Mouse (Mus musculus): ENCODE data around the gene Zwilch.
"Not testable (repeated sequence)": the region's sequence is repeated elsewhere in the genome, so short reads cannot be mapped to it uniquely, and the experiment has no call there.

The Zwilch gene

DNA sequence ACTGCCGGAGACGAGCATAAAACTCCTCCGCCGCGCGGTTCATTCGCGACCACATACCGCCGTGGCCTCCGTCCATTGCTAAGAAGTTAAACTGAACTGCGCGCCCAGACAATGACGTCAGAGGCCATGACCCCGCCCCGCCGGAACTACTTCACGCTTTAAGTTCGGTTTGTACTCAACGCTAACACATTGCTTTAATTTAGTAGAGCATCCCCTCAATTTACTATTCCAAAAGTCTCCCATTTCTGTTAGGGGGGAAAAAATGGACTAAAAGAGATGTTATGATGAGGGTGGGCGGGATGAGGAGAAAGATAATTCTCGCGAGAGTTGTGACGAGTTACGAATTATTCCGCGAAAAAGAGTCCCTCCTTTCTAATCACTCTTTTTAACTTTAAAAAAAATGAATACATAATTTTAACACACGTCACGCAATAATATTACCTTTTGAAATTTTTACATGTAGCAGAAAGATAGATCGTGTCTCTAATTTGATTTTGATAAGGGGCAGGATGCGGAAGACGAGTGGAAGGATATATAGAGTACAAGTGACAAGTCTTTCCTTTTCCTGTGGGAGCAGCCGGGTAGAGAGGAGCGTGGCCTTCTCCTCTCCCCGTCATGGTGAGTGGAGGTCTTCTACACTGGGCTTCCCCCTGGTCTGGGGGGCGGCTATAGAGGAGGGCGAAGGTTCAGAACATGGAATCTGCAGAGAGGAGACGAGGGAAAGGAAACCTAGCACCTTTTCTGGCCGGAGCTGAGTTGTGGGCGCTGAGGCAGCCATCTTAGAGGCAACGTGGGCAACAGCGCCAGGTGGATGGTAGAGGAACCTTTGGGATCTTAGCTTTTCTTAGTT, at the start of gene Zwilch, which contains the start of gene Rpl4:
Zwilch (minus strand) TSS at position 289 of the 850 bp plus-strand sequence.
Rpl4 (plus strand) TSS at position 560 of the 850 bp plus-strand sequence.
- DNase-seq (ENCODE audit: low read depth, low spot score), result peak; percentile 94

DNA sequence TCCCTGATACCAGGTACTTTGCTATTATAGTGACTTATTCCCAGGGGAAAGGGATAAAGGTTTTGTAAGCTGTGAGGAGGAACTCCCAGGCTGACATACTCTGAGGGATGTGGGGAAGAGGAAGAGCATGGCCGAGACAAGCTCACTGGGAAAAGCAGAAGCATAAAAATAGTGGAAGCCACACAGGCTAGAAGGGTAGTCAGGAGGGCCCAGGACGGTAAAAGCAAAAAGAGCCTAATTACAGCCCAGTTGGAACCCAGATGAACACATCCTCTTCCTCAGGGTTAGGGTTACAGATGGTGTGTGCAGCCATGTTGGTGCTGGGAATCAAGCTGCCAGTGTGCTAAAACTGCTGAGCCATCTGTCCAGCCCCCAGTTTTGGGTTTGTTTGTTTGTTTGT, 49.2 kb upstream of the Zwilch start:
- DNase-seq (ENCODE audit: low read depth, low spot score), result no peak

DNA sequence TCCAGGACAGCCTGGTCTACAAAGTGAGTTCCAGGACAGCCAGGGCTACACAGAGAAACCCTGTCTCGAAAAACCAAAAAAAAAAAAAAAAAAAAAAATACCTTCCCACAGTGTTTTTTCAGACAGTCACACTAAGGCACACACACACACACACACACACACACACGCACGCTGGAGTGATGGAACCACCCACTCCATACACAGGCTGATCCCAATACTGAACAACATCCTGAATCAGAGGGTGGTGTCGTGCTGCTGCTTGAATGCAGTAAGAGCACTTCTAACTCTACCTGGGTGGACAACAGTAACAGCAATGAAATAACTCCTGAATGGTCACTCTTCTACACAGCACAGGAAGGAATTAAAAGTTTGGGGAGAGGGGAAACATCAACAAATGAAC, 48.6 kb upstream of the Zwilch start:
- no peak for DNase-seq (ENCODE audit: low read depth, low spot score)

DNA sequence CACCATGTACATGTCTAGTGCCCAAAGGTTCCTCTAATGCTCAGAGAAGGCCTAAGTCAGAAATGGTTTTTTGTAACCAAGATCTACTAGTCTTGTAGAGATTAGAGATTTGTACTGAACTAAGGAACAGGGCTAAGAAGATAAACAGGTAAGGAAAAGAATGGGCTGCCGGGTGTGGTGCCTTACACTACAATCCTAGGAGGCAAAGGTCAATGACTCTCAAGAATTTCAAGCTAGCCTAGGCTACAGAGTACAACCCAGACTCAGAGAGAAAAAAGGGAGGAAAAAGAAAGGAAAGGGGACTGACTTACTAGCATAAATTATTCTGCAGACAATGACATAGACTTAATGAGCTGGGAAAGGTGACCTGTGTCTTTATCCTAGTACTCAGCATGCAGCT, 47.7 kb upstream of the Zwilch start:
- DNase-seq (ENCODE audit: low read depth, low spot score), result no peak

DNA sequence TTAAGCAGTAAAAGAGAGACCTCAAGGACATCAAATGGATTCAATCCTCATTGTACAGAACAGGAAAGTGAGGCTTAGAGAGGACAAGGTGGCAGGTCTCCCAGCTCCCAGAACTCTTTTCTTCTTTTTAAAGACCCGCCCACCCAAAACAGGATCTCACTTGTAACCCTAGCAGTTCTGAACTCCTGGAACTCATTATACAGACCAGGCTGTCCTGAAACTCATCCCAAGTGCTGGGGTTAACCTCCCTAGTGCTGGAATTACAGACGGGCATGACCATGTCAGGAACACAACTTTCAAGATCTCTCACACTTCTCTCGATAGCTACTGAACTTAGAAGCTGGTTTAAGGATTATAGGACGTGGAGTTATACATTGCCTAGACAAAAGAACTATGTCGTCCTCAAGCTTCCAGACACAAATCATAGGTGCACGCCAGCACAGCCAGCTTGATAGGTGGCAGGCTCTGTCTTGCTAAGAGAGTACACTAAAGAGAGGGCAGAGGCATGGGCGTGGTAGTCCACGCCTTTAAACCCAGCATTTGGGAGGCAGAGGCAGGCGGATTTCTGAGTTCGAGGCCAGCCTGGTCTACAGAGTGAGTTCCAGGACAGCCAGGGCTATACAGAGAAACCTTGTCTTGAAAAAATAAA, 47.0 kb upstream of the Zwilch start:
- DNase-seq (ENCODE audit: low read depth, low spot score), result no peak

DNA sequence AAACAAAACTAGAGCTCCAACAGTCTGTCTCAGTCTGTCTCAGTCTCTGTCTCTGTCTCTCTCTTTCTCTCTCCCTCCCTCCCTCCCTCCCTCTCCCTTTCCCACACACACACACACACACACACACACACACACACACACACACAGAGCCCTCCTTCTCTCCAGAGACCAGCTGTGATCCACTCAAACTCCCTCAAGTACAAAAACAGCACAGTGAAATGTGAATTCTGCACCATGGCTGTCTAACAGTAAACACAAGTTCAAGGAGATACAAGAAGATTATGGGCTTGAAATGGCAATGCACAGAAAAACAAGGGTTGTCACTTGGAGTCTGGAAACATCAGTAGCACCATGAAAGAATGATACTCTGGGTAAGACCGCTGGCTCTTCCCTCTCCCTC, 46.4 kb upstream of the Zwilch start:
- no peak for DNase-seq (ENCODE audit: low read depth, low spot score)

DNA sequence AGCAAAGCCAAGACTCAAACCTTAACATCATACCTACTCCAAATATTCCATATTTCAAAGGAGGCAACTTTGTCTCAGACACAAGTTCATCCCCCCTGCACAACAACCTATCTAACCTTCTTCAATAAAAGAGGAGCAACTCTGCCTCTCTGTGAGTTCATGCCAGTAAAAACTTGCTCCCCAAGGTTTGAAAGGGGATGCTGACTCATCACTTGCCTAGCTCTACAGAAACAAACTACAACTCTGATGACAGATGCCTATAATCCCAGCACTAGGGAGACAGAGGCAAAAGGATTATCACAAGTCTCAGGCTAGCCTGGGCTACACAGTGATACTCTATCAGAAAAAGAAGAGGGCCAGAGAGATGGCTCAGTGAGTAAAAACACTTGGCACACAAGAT, 45.0 kb upstream of the Zwilch start:
- DNase-seq (ENCODE audit: low read depth, low spot score), result no peak

DNA sequence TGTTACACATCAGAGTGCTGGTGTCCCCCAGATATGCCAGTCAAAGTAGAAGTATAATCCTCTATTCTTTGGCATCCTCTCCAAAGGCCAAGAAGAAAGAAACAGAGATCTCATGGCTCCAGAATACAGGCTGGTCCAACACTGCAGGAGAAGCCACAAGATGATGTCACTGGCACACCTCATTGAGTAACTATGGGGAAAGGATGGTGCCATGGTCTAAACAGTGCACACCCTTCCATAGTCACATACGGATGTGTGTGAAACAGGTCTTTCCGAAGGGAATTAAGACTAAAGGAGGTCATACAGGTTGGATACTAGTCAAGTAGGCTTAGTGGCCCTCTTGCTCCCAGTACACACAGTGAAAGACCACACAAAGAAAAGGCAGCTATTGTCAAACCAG, 43.7 kb upstream of the Zwilch start:
- no peak for DNase-seq (ENCODE audit: low read depth, low spot score)

DNA sequence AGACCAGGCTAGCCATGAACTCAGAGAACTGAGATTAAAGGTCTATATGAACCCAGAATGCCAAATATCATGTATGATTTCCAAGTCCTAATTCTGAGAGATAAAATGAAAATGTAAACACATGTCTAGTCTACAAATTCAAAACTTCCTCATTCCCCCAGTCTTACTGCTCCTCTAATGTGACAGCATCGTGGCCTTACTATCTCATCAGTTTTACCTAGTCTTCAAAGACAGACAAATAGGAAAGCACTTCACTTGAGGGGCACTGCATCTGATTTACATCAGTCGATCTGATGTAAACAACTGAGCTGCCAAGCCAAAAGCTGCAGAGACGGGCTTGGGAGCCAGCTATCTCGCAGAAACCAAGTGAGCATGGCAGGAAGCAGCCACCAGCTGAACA, 43.2 kb upstream of the Zwilch start:
- no peak for DNase-seq (ENCODE audit: low read depth, low spot score)

DNA sequence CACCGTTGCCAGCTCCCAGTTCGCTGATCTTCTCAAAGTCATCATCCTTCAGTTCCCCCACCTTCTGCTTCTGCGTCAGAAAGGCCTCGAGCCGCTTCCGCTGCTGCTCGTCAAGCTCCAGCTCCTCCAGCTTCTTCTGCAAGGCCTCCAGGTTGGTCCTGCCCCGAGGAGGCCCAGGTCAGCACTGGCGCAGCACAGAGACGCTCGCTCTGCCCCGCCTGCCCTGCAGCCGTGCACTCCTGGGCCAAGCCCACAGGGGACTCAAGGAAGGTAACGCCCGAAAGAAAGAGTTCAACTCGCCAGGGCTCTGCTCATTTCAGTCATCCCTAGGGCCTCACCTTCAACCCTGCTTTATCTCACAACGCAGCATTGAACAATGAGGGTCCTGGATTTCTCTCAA, 41.5 kb upstream of the Zwilch start:
- DNase-seq (ENCODE audit: low read depth, low spot score), result no peak

DNA sequence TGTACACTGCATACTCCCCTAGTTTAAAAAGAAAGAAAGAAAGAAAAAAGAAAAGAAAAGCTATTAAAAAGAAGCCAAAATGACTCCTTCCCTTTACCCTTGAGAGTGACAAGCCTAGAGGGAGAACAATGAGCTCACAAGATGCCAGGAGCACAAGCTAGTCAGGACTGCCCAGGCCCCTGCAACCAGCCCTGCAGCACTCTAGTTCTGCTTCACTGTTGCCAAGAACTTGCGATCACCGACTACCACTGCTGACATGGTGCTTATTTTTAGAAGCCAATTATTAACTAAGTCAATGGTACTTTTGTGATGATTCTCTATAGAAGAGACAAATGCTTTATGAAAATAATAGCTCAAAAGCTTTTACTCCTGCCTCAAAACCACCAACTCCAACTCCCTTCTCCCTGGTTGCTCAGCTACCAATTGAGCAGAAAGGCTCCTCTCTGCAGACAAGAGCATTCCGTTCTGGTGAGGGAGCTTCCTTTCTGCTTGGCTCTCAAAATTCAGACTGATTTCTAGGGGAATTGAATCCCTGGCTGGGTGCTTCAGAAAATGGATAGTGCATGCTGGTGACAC, 34.7 kb upstream of the Zwilch start:
- DNase-seq (ENCODE audit: low read depth, low spot score), result no peak

DNA sequence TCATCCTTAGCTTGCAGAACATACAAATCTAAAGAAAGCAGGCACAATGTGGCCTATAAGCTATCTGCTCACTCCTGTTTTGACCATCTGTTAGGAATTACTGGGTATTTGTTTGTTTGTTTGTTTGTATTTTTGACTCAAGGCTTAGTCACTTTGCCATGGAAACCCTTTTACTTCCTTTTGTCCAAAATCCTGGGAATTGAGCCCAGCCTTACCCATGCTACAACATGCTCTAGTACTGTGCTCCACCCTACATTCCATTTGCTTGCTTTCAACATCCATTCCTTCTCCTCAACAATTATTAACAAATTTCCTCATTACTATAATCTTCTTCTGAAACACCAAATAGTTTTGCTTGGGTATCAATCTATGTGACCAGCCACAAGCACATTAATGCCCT, 30.0 kb upstream of the Zwilch start:
- DNase-seq (ENCODE audit: low read depth, low spot score), result no peak

DNA sequence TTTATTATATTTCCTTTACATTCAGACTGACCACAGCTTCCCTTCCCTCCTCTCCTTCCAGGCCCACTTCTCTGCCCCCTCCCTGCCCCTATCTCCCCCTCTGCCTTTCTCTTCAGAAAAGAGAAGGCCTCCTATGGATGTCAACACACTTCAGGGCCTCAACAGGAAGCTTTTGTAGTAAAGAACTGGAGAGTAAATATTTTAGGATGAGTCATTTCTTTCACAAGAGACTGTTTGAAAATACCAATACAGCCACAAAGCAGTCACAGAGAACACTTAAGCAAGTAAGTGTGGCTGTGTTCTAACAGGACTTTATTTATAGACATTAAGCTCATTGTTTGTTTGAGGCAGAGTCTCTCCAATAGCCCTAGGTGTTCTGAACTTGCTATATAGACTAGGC, 29.4 kb upstream of the Zwilch start:
- no peak for DNase-seq (ENCODE audit: low read depth, low spot score)

DNA sequence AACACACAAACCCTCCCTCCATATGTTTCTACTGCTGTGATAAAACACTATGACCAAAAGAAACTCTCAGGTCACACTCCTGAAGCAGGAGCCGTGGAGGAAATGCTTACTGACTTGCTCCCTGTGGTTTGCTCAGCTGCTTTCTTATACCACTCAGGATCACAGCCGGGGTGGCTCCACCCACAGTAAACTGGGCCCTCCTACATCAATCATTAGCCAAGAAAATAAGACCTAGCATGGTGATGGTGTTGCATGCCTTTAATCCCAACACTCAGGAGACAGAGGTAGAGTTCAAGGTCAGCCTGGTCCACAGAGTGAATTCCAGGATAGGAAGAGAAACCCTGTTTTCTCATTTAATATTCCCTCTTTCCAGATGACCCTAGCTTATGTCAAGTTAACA, 27.0 kb upstream of the Zwilch start:
- DNase-seq (ENCODE audit: low read depth, low spot score), result no peak

DNA sequence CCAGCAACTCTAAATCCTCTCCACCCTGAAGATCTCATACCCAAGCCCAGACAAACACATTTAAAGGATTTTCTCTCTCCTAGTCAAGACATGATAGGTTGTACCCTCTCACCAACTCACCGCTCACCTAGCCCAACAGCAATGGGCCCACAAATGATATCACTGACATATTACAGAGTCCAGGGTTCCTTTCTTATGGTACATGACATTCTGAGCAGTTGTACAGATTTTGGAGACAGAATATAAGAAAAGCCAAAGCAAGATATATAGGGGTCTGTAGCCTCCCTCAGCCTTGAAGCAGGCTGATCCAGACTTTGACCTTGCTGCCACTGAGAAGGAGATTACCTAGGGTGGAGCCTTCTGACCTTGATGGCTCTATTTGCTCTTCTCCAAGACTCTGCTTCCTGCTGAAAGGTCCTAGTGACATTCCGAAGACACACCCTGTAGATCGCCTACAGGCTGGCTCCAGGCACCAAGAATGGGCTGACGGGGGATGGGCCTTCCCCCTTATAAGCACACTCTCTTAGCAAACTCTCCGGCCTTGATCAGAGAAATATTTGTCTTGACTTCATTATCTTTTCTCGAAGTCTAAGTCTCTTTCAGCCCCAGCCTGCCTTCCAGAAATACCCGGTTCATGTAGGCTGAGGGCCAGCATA, 26.0 kb upstream of the Zwilch start:
- DNase-seq (ENCODE audit: low read depth, low spot score), result not testable (repeated sequence)

DNA sequence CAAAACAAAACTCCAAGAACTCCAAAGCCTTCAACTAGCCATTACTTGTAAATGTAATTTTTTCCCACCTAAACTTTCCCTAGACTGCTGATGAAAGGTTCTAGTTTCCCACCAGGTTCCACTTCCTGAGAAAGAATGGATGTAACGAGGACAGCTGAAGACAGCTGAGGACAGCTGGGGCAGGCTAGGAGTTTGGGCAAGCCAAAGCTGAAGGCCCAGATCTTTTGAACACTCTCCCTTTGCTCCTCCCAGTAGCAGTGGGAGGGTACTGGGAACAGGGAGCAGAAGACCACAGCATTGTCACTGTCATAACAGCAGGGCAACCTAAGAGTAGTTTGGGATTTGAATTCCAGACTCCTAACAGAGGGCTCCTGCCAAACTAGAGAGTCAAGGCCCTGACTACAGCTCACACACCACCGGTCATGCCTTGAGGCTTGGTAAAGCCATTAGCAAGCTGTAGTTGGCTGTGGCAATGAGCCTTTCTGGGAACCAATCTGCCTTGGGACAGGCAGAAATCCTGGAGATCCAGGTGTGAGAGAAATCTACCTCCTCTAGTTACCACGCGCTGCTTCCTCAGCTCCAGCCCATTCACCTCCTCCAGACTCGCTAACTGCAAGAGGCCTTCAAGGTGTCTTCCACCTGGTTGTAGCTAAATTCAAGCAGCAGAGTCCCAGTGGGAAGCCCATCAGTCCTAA, 25.3 kb upstream of the Zwilch start:
- DNase-seq (ENCODE audit: low read depth, low spot score), result no peak

DNA sequence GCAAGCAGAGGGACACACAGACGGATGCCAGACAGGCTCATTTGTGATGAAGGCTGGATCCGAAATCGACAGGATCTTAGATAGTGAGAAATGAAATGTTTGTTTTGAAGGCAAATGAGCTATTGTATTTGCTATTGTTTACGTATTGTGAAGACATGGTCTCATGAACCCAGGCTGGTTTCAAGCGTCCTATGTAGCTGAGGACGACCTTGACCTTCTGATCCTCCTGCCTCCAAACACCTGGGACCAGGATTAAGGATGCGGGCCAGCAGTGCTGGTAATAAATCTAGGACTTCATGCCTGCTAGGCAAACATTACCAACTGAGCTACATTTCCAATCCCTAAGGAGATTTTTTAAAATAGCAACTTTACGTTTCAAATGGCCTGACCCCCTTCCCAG, 24.6 kb upstream of the Zwilch start:
- DNase-seq (ENCODE audit: low read depth, low spot score), result no peak

DNA sequence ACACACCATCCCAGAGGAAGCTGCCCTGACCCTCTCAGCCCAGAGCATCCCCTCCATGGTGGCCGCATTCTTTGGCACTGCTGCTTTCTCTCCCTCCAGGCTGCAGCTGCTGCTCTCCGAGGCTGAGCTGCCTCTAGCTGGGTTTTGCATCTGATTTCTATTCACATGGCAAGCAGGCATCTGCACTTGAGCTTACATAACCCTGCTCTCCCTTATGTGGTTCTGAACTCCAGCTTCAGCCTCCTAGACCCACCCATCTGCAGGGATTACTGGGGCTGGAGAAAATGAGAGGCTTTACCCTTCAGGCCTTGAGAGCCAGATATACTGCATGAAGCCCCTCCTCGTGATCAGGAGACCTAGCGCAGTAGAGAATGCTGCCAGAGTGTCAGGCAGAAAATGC, 22.6 kb upstream of the Zwilch start:
- no peak for DNase-seq (ENCODE audit: low read depth, low spot score)

DNA sequence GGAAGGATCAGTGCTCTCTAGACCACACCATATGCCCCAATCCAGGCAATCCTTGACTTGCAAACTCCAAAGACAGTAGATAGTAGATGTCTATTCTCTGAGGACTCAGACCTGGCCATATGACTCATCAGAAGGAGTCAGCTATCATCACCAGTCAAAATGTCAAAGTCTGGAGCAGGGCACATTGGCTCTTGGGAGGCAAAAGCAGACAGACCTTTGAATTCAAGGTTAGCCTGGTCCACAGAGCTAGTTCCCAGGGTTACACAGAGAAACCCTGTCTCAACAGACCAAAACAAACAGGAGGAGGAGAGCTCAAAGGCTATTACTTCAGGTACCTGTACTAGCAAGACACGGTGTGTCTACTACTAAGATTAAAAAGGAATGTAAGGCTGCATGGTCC, 21.0 kb upstream of the Zwilch start:
- no peak for DNase-seq (ENCODE audit: low read depth, low spot score)

DNA sequence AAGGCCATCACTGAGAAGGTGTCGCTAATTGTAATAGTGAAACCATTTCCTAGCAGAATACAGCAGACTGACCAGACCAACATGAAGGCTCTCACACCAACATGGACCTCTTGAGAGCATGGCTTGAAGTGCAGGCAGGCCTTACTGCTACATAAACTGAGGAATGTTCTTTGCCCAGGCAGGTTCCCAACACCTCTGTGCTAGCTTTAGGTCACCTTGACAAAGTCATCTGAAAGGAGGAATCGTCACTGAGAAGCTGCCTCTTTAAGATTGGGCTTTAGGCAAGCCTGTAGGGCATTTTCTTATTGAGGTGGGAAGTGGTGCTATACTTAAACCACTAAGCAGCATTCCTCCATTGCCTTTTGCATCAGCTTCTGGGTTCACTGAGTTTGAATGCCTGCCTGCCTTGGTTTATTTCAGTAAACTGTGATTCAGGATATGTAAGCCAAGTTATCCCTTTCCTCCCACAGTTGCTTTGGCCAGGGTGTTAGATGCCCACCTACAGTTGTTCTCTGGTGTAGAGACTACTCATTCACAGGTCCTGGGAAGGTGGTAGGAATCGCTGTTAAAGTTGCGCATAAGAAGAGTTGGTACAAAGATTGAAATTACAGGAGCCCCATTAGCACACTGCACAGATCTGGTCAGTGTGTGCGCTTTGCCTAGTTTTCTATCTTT, 11.4 kb upstream of the Zwilch start:
- DNase-seq (ENCODE audit: low read depth, low spot score), result no peak

DNA sequence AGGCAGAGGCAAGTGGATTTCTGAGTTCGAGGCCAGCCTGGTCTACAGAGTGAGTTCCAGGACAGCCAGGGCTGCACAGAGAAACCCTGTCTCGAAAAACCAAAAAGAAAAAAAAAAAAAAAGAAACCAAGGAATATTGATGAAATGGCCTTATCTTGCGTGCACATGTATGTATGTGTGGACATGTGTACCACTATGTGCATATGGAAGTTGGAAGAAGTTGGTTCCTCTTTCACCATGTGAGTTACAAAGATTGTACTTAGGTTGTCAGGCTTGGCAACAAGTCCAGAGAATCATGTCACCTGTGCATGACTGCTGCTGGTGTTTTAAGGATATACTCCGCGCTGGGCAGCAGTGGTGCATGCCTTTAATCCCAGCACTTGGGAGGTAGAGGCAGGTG, 10.4 kb upstream of the Zwilch start:
- not testable (repeated sequence) for DNase-seq (ENCODE audit: low read depth, low spot score)
